Comparison of ENCODE assay signal across 28 mouse cellular contexts in genomic region chr4:136998371-136998770, GRCm38 (mm10). TPM values are rescaled to one million over a fixed set of nuclear protein-coding genes. Genes with fewer than 3 reads are reported as not detected.
"Had no signal": no experiment of that assay in that cellular context is flagged by ENCODE, and none has a peak within 500 bp of the region (broad histone marks: within the 10 kb centered on the region; RNA-seq: fewer than 3 reads in every experiment).

No protein-coding gene starts in this region.

- H3K27me3 ChIP-seq: heart, embryonic 12.5 days; hindbrain, embryonic 12.5 days; hindbrain, embryonic 15.5 days; intestine, embryonic 15.5 days; limb, embryonic 12.5 days; liver, embryonic 13.5 days; liver, embryonic 15.5 days had no signal

- DNase-seq: gastrocnemius, adult 2 months; gastrocnemius, postnatal 10 days; gastrocnemius, postnatal 25 days; heart, adult 18-20 months; heart, postnatal 10 days; heart, postnatal 4 days; kidney, adult 18-20 months; kidney, adult 8-10 months; kidney, postnatal 10 days; kidney, postnatal 25 days; kidney, postnatal 4 days; liver; liver, embryonic 13.5 days; liver, postnatal 0 days had no signal

- H3K4me1 ChIP-seq: heart, embryonic 12.5 days; hindbrain, embryonic 12.5 days; intestine, embryonic 15.5 days; limb, embryonic 12.5 days; liver, embryonic 13.5 days; liver, embryonic 15.5 days had no signal

- H3K4me3 ChIP-seq: gastrocnemius, adult 2 months; heart, embryonic 10.5 days; heart, embryonic 12.5 days; hindbrain, embryonic 10.5 days; hindbrain, embryonic 12.5 days; hindbrain, embryonic 15.5 days; intestine, embryonic 15.5 days; layer of hippocampus, adult 2 months; limb, embryonic 10.5 days; limb, embryonic 12.5 days; liver, embryonic 13.5 days; liver, embryonic 15.5 days had no signal

- H3K27ac ChIP-seq: gastrocnemius, adult 2 months; heart, embryonic 10.5 days; hindbrain, embryonic 10.5 days; hindbrain, embryonic 12.5 days; hindbrain, embryonic 15.5 days; intestine, embryonic 15.5 days; layer of hippocampus, adult 2 months; limb, embryonic 10.5 days; limb, embryonic 12.5 days; liver, embryonic 13.5 days; liver, embryonic 15.5 days had no signal

RNA-seq across cellular contexts. Expression of gene Epha8, which starts 41.8 kb away (rescaled TPM):
- total RNA-seq: gastrocnemius, adult 2 months; gastrocnemius, postnatal 25 days; granulocyte monocyte progenitor cell, adult 5-6 weeks; heart, postnatal 10 days; heart, postnatal 25 days; heart, postnatal 4 days had no signal
- polyA plus RNA-seq: heart, embryonic 14.5 days; heart, embryonic 16.5 days had no signal
